Mouse (Mus musculus) heart, embryonic 10.5 days (tissue): ENCODE results near the gene Ajm1. TPM values are rescaled to one million over a fixed set of nuclear protein-coding genes. Genes with fewer than 3 reads are reported as not detected.
A peak's percentile ranks its signal among the peaks of the same experiment; 100 is the strongest.

Experiments used
- DNase-seq: peaks from one replicate; pipeline ENCODE4 v3.0.0-alpha.2; 2017; ENCODE audit warnings: low spot score
- H3K27ac ChIP-seq: fragments of 300-500 bp; sonication (generic); 2 replicates; pipeline ENCODE4 v1.5.1; 2016; ENCODE audit warnings: mild to moderate bottlenecking
- H3K27me3 ChIP-seq: fragments of 300-500 bp; sonication (generic); 2 replicates; pipeline ENCODE4 v1.6.1; 2016; ENCODE audit warnings: mild to moderate bottlenecking; ENCODE audit not compliant: poor library complexity, insufficient read depth, severe bottlenecking
- H3K36me3 ChIP-seq: fragments of 300-500 bp; sonication (generic); 2 replicates; pipeline ENCODE4 v1.6.1; 2016; ENCODE audit warnings: mild to moderate bottlenecking, moderate library complexity
- H3K4me1 ChIP-seq: fragments of 300-500 bp; sonication (generic); 2 replicates; pipeline ENCODE4 v1.6.1; 2016; ENCODE audit warnings: mild to moderate bottlenecking
- H3K4me3 ChIP-seq: fragments of 300-500 bp; sonication (generic); 2 replicates; pipeline ENCODE4 v1.5.1; 2016; ENCODE audit warnings: mild to moderate bottlenecking, moderate library complexity
- H3K9me3 ChIP-seq: fragments of 300-500 bp; sonication (generic); 2 replicates; pipeline ENCODE4 v1.6.1; 2016; ENCODE audit warnings: mild to moderate bottlenecking, moderate library complexity
- WGBS: fragments of 180-500 bp; shearing (Covaris S2); methylation state at CpG from one replicate; pipeline ENCODE4 v1.1.7; 2016; 5-methylcytosine and 5-hydroxymethylcytosine counted together
- polyA plus RNA-seq: library from polyadenylated mRNA; unstranded; fragments of >200 nt; fragmentation: Nextera tagmentation; extraction: Ambion mirVana; gene quantifications from 2 replicates; pipeline ENCODE4 v1.2.1, GENCODE M21; 2016

Ajm1 gene
- polyA plus RNA-seq, result 0.08 TPM in 1 of 2 replicates, not detected in the other

DNA sequence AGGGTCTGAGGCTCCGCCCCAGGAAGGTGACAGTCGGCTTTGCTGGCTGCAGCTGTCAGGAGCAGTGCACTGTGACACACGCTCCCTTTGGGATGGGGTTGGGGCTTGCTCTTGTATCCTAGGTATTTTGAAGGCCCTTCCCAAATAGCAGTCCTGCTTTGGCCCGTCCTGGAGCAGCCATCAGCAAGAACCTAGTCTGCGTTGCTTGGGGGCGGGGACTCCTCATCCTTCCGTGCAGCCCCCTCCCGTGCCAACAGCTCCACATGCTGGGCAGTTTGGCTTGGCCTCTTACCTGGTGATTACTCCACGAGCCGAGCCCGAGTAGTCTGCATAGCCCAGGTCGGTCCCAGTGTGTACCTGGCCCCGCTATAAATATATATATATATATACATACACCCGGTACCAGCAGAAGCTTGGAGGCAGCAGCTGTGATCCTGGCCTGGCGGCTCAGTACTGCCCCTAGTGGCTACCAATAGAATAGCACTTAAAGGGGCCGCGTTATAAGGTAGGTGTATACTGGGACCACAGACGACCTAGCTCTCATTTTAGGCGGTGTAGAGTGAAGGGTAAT is at the start of gene Ajm1:
Gene Ajm1, minus strand, starts transcription at position 464 of the 571 bp plus-strand sequence.
- Histone ChIP-seq H3K4me3 (peak within 1 kb of the TSS; percentile 52), H3K27ac (no peak within 1 kb of the TSS), H3K4me1 (peaks cover 57% of the 10 kb centered on the region), H3K36me3 (peaks cover 37% of the 10 kb centered on the region), H3K27me3 (peaks cover 50% of the 10 kb centered on the region), H3K9me3 (no peaks in the 10 kb centered on the region)
- 7% methylated on average over 19 of the region's 19 CpGs for WGBS
- DNase-seq, result no peak

- no peak overlapping the region for H3K4me3 ChIP-seq
- H3K27ac ChIP-seq, result no peak overlapping the region
- H3K9me3 ChIP-seq, result no peaks in the 10 kb centered on the region
- no peaks in the 10 kb centered on the region for H3K36me3 ChIP-seq
- H3K27me3 ChIP-seq, result peaks cover 21% of the 10 kb centered on the region; the same call in 1 of the 2 replicates
- WGBS, result 39% methylated on average over 4 of the region's 4 CpGs
- no peak for DNase-seq
- peaks cover 10% of the 10 kb centered on the region for H3K4me1 ChIP-seq
Measured at GRCm38 (mm10) chr2:25628738-25629137, 47.2 kb upstream of the Ajm1 start.

DNA sequence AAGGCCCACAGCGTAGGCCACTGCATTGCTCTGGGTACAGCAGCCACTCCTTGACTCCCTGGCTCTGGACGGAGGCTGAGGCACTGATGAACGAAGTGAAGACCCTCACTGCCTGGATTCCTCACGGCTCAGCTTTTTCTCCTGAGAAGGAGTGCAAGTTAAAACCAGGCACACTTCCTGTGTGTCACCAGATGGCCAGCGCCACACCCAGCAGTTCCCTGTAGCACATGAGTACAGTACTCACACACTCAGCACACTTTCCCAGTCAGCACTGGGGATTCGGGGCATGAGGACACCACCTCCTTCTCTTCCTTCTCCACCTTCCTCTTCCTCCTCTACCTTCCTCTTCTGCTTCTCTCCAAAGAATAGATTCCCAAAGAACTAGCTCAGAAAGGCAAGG is 46.3 kb upstream of the Ajm1 start, which contains the start of gene Fcna:
Gene Fcna, minus strand, starts transcription at position 220 of the 400 bp plus-strand sequence.
- WGBS, result 75% methylated on average over 6 of the region's 6 CpGs
- no peaks in the 10 kb centered on the region for H3K36me3 ChIP-seq
- no peaks in the 10 kb centered on the region for H3K9me3 ChIP-seq
- DNase-seq, result no peak
- H3K27ac ChIP-seq, result no peak within 1 kb of the TSS
- no peak within 1 kb of the TSS for H3K4me3 ChIP-seq
- peaks cover 26% of the 10 kb centered on the region; the same call in 1 of the 2 replicates for H3K27me3 ChIP-seq
- H3K4me1 ChIP-seq, result peaks cover 10% of the 10 kb centered on the region

- no peak for DNase-seq
- H3K4me1 ChIP-seq, result peaks cover 21% of the 10 kb centered on the region
- H3K9me3 ChIP-seq, result no peaks in the 10 kb centered on the region
- peaks cover 28% of the 10 kb centered on the region; the same call in 1 of the 2 replicates for H3K27me3 ChIP-seq
- WGBS, result 49% methylated on average over 5 of the region's 5 CpGs
- no peak overlapping the region for H3K27ac ChIP-seq
- no peak overlapping the region for H3K4me3 ChIP-seq
- H3K36me3 ChIP-seq, result no peaks in the 10 kb centered on the region
Measured at GRCm38 (mm10) chr2:25625986-25626385, 44.4 kb upstream of the Ajm1 start.

GRCm38 (mm10) chr2:25621229-25622200 is 40.0 kb upstream of the Ajm1 start, which contains the start of gene Tmem141:
Tmem141 (minus strand) TSS chr2:25622005.
- WGBS, result 6% methylated on average over 34 of the region's 34 CpGs
- H3K27ac ChIP-seq, result peak within 1 kb of the TSS; percentile 83

DNA sequence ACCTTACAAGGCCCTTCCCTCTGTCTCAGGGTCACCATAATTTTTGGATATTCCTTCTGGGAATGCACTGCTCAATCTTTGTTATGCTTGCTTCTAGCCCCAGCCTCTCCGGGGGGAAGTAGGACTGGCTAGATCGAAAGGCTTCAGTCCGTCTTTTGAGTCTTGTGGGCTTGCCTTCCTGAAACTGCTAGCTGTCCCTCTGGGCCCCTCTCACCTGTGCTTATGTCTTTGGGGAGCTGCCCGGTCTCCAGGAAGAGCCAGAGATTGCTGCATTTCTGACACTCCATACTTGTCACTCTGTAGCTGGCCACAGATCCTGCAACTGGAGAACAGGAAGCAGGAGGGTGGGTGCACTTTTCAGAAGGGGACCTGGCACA is 39.3 kb upstream of the Ajm1 start:
- DNase-seq, result no peak
- Histone ChIP-seq H3K4me1 (peaks cover 18% of the 10 kb centered on the region), H3K27me3 (peaks cover 63% of the 10 kb centered on the region), H3K9me3 (no peaks in the 10 kb centered on the region), H3K4me3 (no peak overlapping the region), H3K27ac (0 out of 2 replicates have a peak overlapping the region, but pooled peaks have one; percentile 83), H3K36me3 (no peaks in the 10 kb centered on the region)
- WGBS, result 85% methylated on average over 4 of the region's 4 CpGs

More at GRCm38 (mm10) chr2:25621229-25622200, 40.0 kb upstream of the Ajm1 start, which contains the start of gene Tmem141:
- Histone ChIP-seq H3K27me3 (peaks cover 56% of the 10 kb centered on the region), H3K4me3 (peak within 1 kb of the TSS; percentile 66), H3K36me3 (no peaks in the 10 kb centered on the region), H3K9me3 (no peaks in the 10 kb centered on the region), H3K4me1 (peaks cover 13% of the 10 kb centered on the region)
- DNase-seq, result peak; percentile 95

DNA sequence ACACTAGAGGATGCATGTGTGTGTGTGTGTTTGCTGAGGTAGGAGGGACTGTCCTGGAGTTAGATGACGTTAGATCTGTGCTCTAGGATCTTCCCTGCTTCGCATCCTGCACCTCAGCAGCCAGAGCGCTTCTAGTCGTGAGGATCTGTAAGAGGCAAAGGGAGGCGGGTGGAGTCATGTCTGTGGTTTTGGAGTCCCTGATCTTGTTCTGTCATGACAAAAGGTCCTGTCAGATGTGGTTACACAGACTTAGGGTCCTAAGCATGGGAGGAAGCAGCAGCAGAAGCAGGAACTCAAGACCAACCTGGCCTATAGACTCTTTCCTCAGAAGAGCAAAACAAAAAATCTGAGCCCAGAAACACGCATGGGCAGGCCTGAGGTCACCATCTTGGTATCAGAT is 38.8 kb upstream of the Ajm1 start:
- WGBS, result 72% methylated on average over 6 of the region's 6 CpGs
- Histone ChIP-seq H3K27ac (no peak overlapping the region), H3K4me1 (peaks cover 18% of the 10 kb centered on the region), H3K9me3 (no peaks in the 10 kb centered on the region), H3K4me3 (no peak overlapping the region), H3K27me3 (peaks cover 67% of the 10 kb centered on the region), H3K36me3 (no peaks in the 10 kb centered on the region)
- no peak for DNase-seq

- DNase-seq, result no peak
- Histone ChIP-seq H3K9me3 (no peaks in the 10 kb centered on the region), H3K27me3 (peaks cover 85% of the 10 kb centered on the region), H3K36me3 (no peaks in the 10 kb centered on the region), H3K4me1 (peaks cover 18% of the 10 kb centered on the region), H3K27ac (no peak within 1 kb of the TSS), H3K4me3 (peak within 1 kb of the TSS; percentile 16; the same call in 1 of the 2 replicates)
- WGBS, result 79% methylated on average over 3 of the region's 3 CpGs
Measured at GRCm38 (mm10) chr2:25617578-25617977, 36.0 kb upstream of the Ajm1 start, which contains the start of gene Ccdc183. Ccdc183 (minus strand) TSS chr2:25617678.

- WGBS, result 17% methylated on average over 22 of the region's 22 CpGs
- H3K9me3 ChIP-seq, result no peaks in the 10 kb centered on the region
- H3K27me3 ChIP-seq, result peaks cover 97% of the 10 kb centered on the region
- H3K36me3 ChIP-seq, result no peaks in the 10 kb centered on the region
- no peak overlapping the region for H3K27ac ChIP-seq
- H3K4me3 ChIP-seq, result peak overlapping the region; percentile 16
- peaks cover 12% of the 10 kb centered on the region for H3K4me1 ChIP-seq
- DNase-seq, result no peak
Measured at GRCm38 (mm10) chr2:25616398-25616797, 34.8 kb upstream of the Ajm1 start.

DNA sequence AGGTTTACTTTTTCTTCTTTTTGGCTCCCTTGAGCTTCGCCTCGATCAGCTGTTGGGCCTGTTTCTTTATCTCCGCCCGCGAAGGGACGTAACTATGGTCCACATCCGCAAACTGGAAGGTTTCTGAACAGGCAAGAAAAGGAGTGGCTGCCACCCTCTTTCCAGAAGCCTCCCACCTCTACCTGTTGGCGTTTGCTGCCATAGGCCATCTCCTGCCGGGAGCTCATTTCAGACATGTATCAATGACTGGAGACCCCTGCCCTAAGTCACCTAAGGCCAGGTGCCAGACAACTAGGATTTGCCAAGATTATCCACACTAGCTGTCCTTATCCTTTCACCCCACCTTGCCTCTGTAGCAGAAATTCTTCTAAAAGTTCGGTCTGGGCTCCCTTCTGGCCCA is 27.1 kb upstream of the Ajm1 start:
- Histone ChIP-seq H3K27me3 (peaks cover 50% of the 10 kb centered on the region), H3K27ac (peak overlapping the region; percentile 98), H3K4me3 (peak overlapping the region; percentile 94), H3K36me3 (peaks cover 6% of the 10 kb centered on the region; the same call in 1 of the 2 replicates), H3K9me3 (no peaks in the 10 kb centered on the region), H3K4me1 (peaks cover 18% of the 10 kb centered on the region)
- no peak for DNase-seq
- WGBS, result 68% methylated on average over 10 of the region's 10 CpGs

GRCm38 (mm10) chr2:25607761-25608622 is 26.4 kb upstream of the Ajm1 start, which contains the start of gene Rabl6:
Rabl6 (minus strand) TSS chr2:25608521.
- peaks cover 43% of the 10 kb centered on the region for H3K27me3 ChIP-seq
- WGBS, result under 1% methylated on average over 80 of the region's 80 CpGs
- H3K4me3 ChIP-seq, result peak within 1 kb of the TSS; percentile 94
- H3K27ac ChIP-seq, result peak within 1 kb of the TSS; percentile 98
- peak; percentile 90 for DNase-seq
- no peaks in the 10 kb centered on the region for H3K9me3 ChIP-seq
- H3K4me1 ChIP-seq, result peaks cover 18% of the 10 kb centered on the region
- peaks cover 11% of the 10 kb centered on the region; the same call in 1 of the 2 replicates for H3K36me3 ChIP-seq

DNA sequence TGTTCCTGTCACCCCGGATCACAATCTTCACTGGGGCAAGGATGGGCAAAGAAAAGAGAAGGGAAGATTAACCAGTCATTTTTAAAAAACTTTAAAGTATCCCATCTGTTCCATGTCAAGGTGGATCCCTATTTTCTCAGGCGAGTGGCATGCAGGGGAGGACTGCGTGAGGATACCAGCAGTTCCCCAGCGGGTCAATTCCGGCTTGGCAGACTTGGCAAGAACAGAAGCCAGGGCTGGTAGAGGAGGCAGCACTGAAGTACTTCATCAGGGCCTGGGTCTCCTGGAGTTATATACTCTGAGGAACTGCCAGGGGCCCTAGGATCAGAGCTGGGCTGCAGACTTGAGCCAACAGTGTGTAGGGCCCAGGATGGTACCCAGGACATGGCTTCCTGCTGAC is 21.0 kb upstream of the Ajm1 start:
- peaks cover 15% of the 10 kb centered on the region for H3K4me1 ChIP-seq
- no peak for DNase-seq
- no peaks in the 10 kb centered on the region for H3K27me3 ChIP-seq
- no peak overlapping the region for H3K27ac ChIP-seq
- H3K36me3 ChIP-seq, result peaks cover 66% of the 10 kb centered on the region
- no peak overlapping the region for H3K4me3 ChIP-seq
- H3K9me3 ChIP-seq, result no peaks in the 10 kb centered on the region
- WGBS, result 90% methylated on average over 5 of the region's 5 CpGs
